Mouse (Mus musculus): ENCODE measurements around the gene Prcc.

- TF ChIP-seq CTCF (IDR thresholded peaks at IDR 0.05; ENCODE audit: low read depth, low read length) (no peak), POLR2A (IDR thresholded peaks at IDR 0.05; ENCODE audit: extremely low read depth, insufficient read depth, low read length) (no peak)
These were observed 577 bp upstream of the Prcc start for GRCm38 (mm10) chr3:87886004-87886365.

All from liver, adult 2 months (tissue).